Mouse (Mus musculus): ENCODE measurements at regions not wholly inside any gene's neighbourhood (a gene's known extent, or its start where the extent isn't known, plus 50 kb on each side); places are given as distances from the start of the nearest gene placed in this dataset.
A peak's percentile ranks its signal among the peaks of the same experiment; 100 is the strongest.

GRCm38 (mm10) chr4:32074399-32075296, 110.8 kb downstream of the Map3k7 start:
- H3K4me3 ChIP-seq (replicated peaks; ENCODE audit: low read depth, low read length): peak overlapping the region; percentile 2; the same call in 1 of the 2 replicates
- peak; percentile 45 for DNase-seq (ENCODE audit: low spot score)
- no peaks in the 10 kb centered on the region; the same call in 1 of the 2 replicates for H3K9me3 ChIP-seq (replicated peaks; ENCODE audit: low read length)
- no peak for TF ChIP-seq CTCF (IDR thresholded peaks at IDR 0.05; ENCODE audit: low read depth)
- H3K4me2 ChIP-seq (ENCODE audit: low read length): peak overlapping the region; percentile 40
- no peak overlapping the region for H3K9ac ChIP-seq (ENCODE audit: low read depth, low read length)
- 17% methylated on average over 22 of the region's 22 CpGs for WGBS
- no peaks in the 10 kb centered on the region for H3K27me3 ChIP-seq (ENCODE audit: insufficient read depth, low read length)
- H3K27ac ChIP-seq: no peak overlapping the region
- ATAC-seq (replicated peaks; ENCODE audit: low FRiP score, low read depth): no peak
- H3K36me3 ChIP-seq (ENCODE audit: insufficient read depth, low read length): no peaks in the 10 kb centered on the region
- 0 out of 2 replicates have a peak, but pooled peaks cover 2% of the 10 kb centered on the region for H3K4me1 ChIP-seq (replicated peaks; ENCODE audit: insufficient read depth, low read length)

- H3K27ac ChIP-seq: no peak overlapping the region
- no peaks in the 10 kb centered on the region for H3K36me3 ChIP-seq (ENCODE audit: insufficient read depth, low read length)
- no peaks in the 10 kb centered on the region for H3K27me3 ChIP-seq (ENCODE audit: insufficient read depth, low read length)
- H3K4me2 ChIP-seq (ENCODE audit: low read length): no peak overlapping the region
- H3K4me3 ChIP-seq (replicated peaks; ENCODE audit: low read depth, low read length): no peak overlapping the region
- no peak for ATAC-seq (replicated peaks; ENCODE audit: low FRiP score, low read depth)
- TF ChIP-seq CTCF (IDR thresholded peaks at IDR 0.05; ENCODE audit: low read depth): no peak
- H3K9me3 ChIP-seq (replicated peaks; ENCODE audit: low read length): no peaks in the 10 kb centered on the region
- H3K9ac ChIP-seq (ENCODE audit: low read depth, low read length): no peak overlapping the region
- H3K4me1 ChIP-seq (replicated peaks; ENCODE audit: insufficient read depth, low read length): 0 out of 2 replicates have a peak, but pooled peaks cover 2% of the 10 kb centered on the region
- DNase-seq (ENCODE audit: low spot score): no peak
- WGBS: 67% methylated on average over 12 of the region's 12 CpGs
Measured at GRCm38 (mm10) chr4:32076391-32076925, 112.6 kb downstream of the Map3k7 start.

GRCm38 (mm10) chr4:32083456-32083855, 119.6 kb downstream of the Map3k7 start:
- ATAC-seq (replicated peaks; ENCODE audit: low FRiP score, low read depth) (no peak), DNase-seq (ENCODE audit: low spot score) (no peak)
- H3K36me3 ChIP-seq (ENCODE audit: insufficient read depth, low read length): no peaks in the 10 kb centered on the region
- no peak overlapping the region for H3K4me3 ChIP-seq (replicated peaks; ENCODE audit: low read depth, low read length)
- no peak overlapping the region for H3K9ac ChIP-seq (ENCODE audit: low read depth, low read length)
- H3K4me1 ChIP-seq (replicated peaks; ENCODE audit: insufficient read depth, low read length): no peaks in the 10 kb centered on the region
- H3K27ac ChIP-seq: no peak overlapping the region
- 53% methylated on average over 8 of the region's 8 CpGs for WGBS
- H3K27me3 ChIP-seq (ENCODE audit: insufficient read depth, low read length): no peaks in the 10 kb centered on the region
- no peak overlapping the region for H3K4me2 ChIP-seq (ENCODE audit: low read length)
- no peaks in the 10 kb centered on the region for H3K9me3 ChIP-seq (replicated peaks; ENCODE audit: low read length)
- no peak for TF ChIP-seq CTCF (IDR thresholded peaks at IDR 0.05; ENCODE audit: low read depth)

DNA sequence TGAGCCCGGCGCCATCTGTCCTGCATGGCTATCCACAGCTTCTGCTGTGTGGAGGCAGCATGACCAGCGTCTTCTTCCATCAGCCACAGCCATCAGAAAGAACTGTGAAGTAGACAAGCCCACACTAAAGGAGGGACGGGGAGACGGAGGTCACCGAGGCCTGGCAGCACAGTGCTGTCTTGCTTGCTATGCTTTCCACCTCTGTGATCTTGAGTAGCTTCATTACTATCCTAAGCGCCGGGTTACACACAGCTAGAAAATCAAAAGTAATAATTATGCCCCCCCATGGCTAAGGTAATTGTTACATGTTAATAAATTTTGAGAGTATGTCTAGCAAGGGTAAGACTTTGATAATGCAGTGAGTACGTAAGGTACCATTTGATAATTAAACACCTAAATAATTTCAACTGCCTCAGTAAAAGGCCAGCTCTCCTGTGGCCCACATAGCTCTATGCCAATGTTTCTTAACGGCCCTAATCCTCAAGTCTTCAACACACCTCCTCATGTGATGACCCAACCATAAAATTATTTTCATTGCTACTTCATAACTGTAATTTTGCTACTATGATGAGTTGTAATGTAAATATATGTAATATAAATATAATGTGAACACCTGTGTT, 120.5 kb downstream of the Map3k7 start:
- no peak for ATAC-seq (replicated peaks; ENCODE audit: low FRiP score, low read depth)
- H3K4me3 ChIP-seq (replicated peaks; ENCODE audit: low read depth, low read length): no peak overlapping the region

GRCm38 (mm10) chr4:32085040-32085439, 121.1 kb downstream of the Map3k7 start:
- H3K27me3 ChIP-seq (ENCODE audit: insufficient read depth, low read length): no peaks in the 10 kb centered on the region
- ATAC-seq (replicated peaks; ENCODE audit: low FRiP score, low read depth): no peak
- TF ChIP-seq CTCF (IDR thresholded peaks at IDR 0.05; ENCODE audit: low read depth): no peak
- H3K9me3 ChIP-seq (replicated peaks; ENCODE audit: low read length): no peaks in the 10 kb centered on the region
- WGBS: 93% methylated on average over 2 of the region's 2 CpGs
- H3K9ac ChIP-seq (ENCODE audit: low read depth, low read length): no peak overlapping the region
- no peak overlapping the region for H3K4me2 ChIP-seq (ENCODE audit: low read length)
- no peak overlapping the region for H3K4me3 ChIP-seq (replicated peaks; ENCODE audit: low read depth, low read length)
- no peak for DNase-seq (ENCODE audit: low spot score)
- H3K36me3 ChIP-seq (ENCODE audit: insufficient read depth, low read length): no peaks in the 10 kb centered on the region
- no peak overlapping the region for H3K27ac ChIP-seq
- no peaks in the 10 kb centered on the region for H3K4me1 ChIP-seq (replicated peaks; ENCODE audit: insufficient read depth, low read length)

More for the DNA sequence above, 120.5 kb downstream of the Map3k7 start:
- 95% methylated on average over 10 of the region's 10 CpGs for WGBS
- no peak for DNase-seq (ENCODE audit: low spot score)
- Histone ChIP-seq H3K9me3 (replicated peaks; ENCODE audit: low read length) (no peaks in the 10 kb centered on the region), H3K36me3 (ENCODE audit: insufficient read depth, low read length) (no peaks in the 10 kb centered on the region), H3K27me3 (ENCODE audit: insufficient read depth, low read length) (no peaks in the 10 kb centered on the region), H3K4me2 (ENCODE audit: low read length) (no peak overlapping the region), H3K9ac (ENCODE audit: low read depth, low read length) (no peak overlapping the region), H3K27ac (no peak overlapping the region), H3K4me1 (replicated peaks; ENCODE audit: insufficient read depth, low read length) (no peaks in the 10 kb centered on the region)
- no peak for TF ChIP-seq CTCF (IDR thresholded peaks at IDR 0.05; ENCODE audit: low read depth)

GRCm38 (mm10) chr4:32091086-32091485, 127.2 kb downstream of the Map3k7 start:
- Histone ChIP-seq H3K4me2 (ENCODE audit: low read length) (no peak overlapping the region), H3K9ac (ENCODE audit: low read depth, low read length) (no peak overlapping the region), H3K27me3 (ENCODE audit: insufficient read depth, low read length) (no peaks in the 10 kb centered on the region), H3K4me1 (replicated peaks; ENCODE audit: insufficient read depth, low read length) (no peaks in the 10 kb centered on the region), H3K27ac (no peak overlapping the region), H3K36me3 (ENCODE audit: insufficient read depth, low read length) (no peaks in the 10 kb centered on the region), H3K4me3 (replicated peaks; ENCODE audit: low read depth, low read length) (no peak overlapping the region), H3K9me3 (replicated peaks; ENCODE audit: low read length) (no peaks in the 10 kb centered on the region)
- WGBS: 88% methylated on average over 10 of the region's 10 CpGs
- no peak for DNase-seq (ENCODE audit: low spot score)
- TF ChIP-seq CTCF (IDR thresholded peaks at IDR 0.05; ENCODE audit: low read depth): no peak
- ATAC-seq (replicated peaks; ENCODE audit: low FRiP score, low read depth): no peak

Measured in kidney, postnatal 0 days (tissue).